Mouse (Mus musculus) neural tube, embryonic 14.5 days (tissue): ENCODE measurements around the gene Mgat4e. TPM values are rescaled to one million over a fixed set of nuclear protein-coding genes. Genes with fewer than 3 reads are reported as not detected.
A peak's percentile ranks its signal among the peaks of the same experiment; 100 is the strongest.

Experiments used
- ATAC-seq: fragments of 200-750 bp; cut with Nextera tagmentation; 2 replicates; pipeline ENCODE4 v1.8.0; 2017; ENCODE audit warnings: low read depth, mild to moderate bottlenecking, moderate TSS enrichment, moderate library complexity
- H3K27ac ChIP-seq: fragments of 300-500 bp; sonication (generic); 2 replicates; pipeline ENCODE4 v1.5.1; 2014; ENCODE audit warnings: low read depth, mild to moderate bottlenecking, control low read depth, low read length, moderate library complexity, mixed read lengths
- H3K27me3 ChIP-seq: fragments of 300-500 bp; sonication (generic); 2 replicates; pipeline ENCODE4 v1.6.1; 2014; ENCODE audit warnings: low read length; ENCODE audit not compliant: control insufficient read depth, insufficient read depth
- H3K36me3 ChIP-seq: fragments of 300-500 bp; sonication (generic); 2 replicates; pipeline ENCODE4 v1.6.1; 2014; ENCODE audit warnings: low read length, mixed read lengths; ENCODE audit not compliant: control insufficient read depth, insufficient read depth
- H3K4me1 ChIP-seq: fragments of 300-500 bp; sonication (generic); 2 replicates; pipeline ENCODE4 v1.6.1; 2014; ENCODE audit warnings: low read length; ENCODE audit not compliant: control insufficient read depth, insufficient read depth
- H3K4me2 ChIP-seq: fragments of 300-500 bp; sonication (generic); 2 replicates; pipeline ENCODE4 v1.6.1; 2014; ENCODE audit warnings: mild to moderate bottlenecking, low read depth, low read length, control low read depth
- H3K4me3 ChIP-seq: fragments of 300-500 bp; sonication (generic); 2 replicates; pipeline ENCODE4 v1.5.1; 2014; ENCODE audit warnings: low read depth, low read length, control low read depth, mixed read lengths
- H3K9ac ChIP-seq: fragments of 300-500 bp; sonication (generic); replicated peaks from 2 replicates; pipeline ENCODE4 v1.6.1; 2014; ENCODE audit warnings: low read depth, mild to moderate bottlenecking, control low read depth, low read length, mixed read lengths
- H3K9me3 ChIP-seq: fragments of 300-500 bp; sonication (generic); 2 replicates; pipeline ENCODE4 v1.6.1; 2016; ENCODE audit warnings: low read length; ENCODE audit not compliant: control insufficient read depth
- WGBS: fragments of 180-500 bp; shearing (Covaris S2); extraction: QIAGEN DNeasy Blood & Tissue Kit; methylation state at CpG from one replicate; pipeline ENCODE4 v1.1.7; 2014; 5-methylcytosine and 5-hydroxymethylcytosine counted together
- polyA plus RNA-seq: library from polyadenylated mRNA; unstranded; fragments of >200 nt; fragmentation: Nextera tagmentation; extraction: Ambion mirVana; gene quantifications from 2 replicates; pipeline ENCODE4 v1.2.1, GENCODE M21; 2014

The Mgat4e gene
- polyA plus RNA-seq, 1 experiment from 2014 or later, result not detected

- Histone ChIP-seq H3K9me3 (no peaks in the 10 kb centered on the region), H3K27me3 (no peaks in the 10 kb centered on the region), H3K9ac (peak overlapping the region; percentile 41; the same call in 1 of the 2 replicates), H3K4me3 (no peak overlapping the region; the same call in 1 of the 2 replicates), H3K4me1 (0 out of 2 replicates have a peak, but pooled peaks cover 5% of the 10 kb centered on the region), H3K27ac (no peak overlapping the region), H3K36me3 (peaks cover 12% of the 10 kb centered on the region), H3K4me2 (peak overlapping the region; percentile 60; the same call in 1 of the 2 replicates)
- 75% methylated on average over 2 of the region's 2 CpGs for WGBS
- no peak for ATAC-seq
Observed at GRCm38 (mm10) chr1:134493496-134493895, 56.0 kb downstream of the Mgat4e start.

- H3K4me1 ChIP-seq, result 0 out of 2 replicates have a peak, but pooled peaks cover 5% of the 10 kb centered on the region
- no peak for ATAC-seq
- no peak overlapping the region for H3K27ac ChIP-seq
- H3K27me3 ChIP-seq, result no peaks in the 10 kb centered on the region
- no peak overlapping the region for H3K4me3 ChIP-seq
- H3K9me3 ChIP-seq, result no peaks in the 10 kb centered on the region
- WGBS, result 84% methylated on average over 7 of the region's 7 CpGs
- H3K36me3 ChIP-seq, result peaks cover 12% of the 10 kb centered on the region
- H3K4me2 ChIP-seq, result no peak overlapping the region
- no peak overlapping the region for H3K9ac ChIP-seq
Observed at GRCm38 (mm10) chr1:134492276-134492675, 57.2 kb downstream of the Mgat4e start.

Other genes starting within 250 kb of the Mgat4e start
- 22.4 and 24.2 TPM in 2 replicates for gene Ppfia4, start 216.8 kb downstream of the Mgat4e start, polyA plus RNA-seq
- 120 and 122 TPM in 2 replicates for gene Tmem183a, start 187.7 kb downstream of the Mgat4e start, polyA plus RNA-seq
- not detected in 2 replicates for gene 4933406M09Rik, start 163.7 kb downstream of the Mgat4e start, polyA plus RNA-seq
- 16.2 and 19.2 TPM in 2 replicates for gene Cyb5r1, start 144.1 kb downstream of the Mgat4e start, polyA plus RNA-seq
- gene Adipor1, start 134.3 kb downstream of the Mgat4e start, polyA plus RNA-seq, result 84.4 and 87.4 TPM in 2 replicates
- 29.0 and 39.4 TPM in 2 replicates for gene Klhl12, start 94.2 kb downstream of the Mgat4e start, polyA plus RNA-seq
- gene Rabif, start 55.0 kb downstream of the Mgat4e start, polyA plus RNA-seq, result 78.1 and 83.3 TPM in 2 replicates
- gene Kdm5b, start 10.5 kb upstream of the Mgat4e start, polyA plus RNA-seq, result 89.9 and 106 TPM in 2 replicates
- 15.6 and 18.3 TPM in 2 replicates for gene Syt2, start 97.0 kb upstream of the Mgat4e start, polyA plus RNA-seq